Mouse (Mus musculus): ENCODE measurements around the gene Pla2g12b. TPM values are rescaled to one million over a fixed set of nuclear protein-coding genes. Genes with fewer than 3 reads are reported as not detected.
"Not testable (repeated sequence)": the region's sequence is repeated elsewhere in the genome, so short reads cannot be mapped to it uniquely, and the experiment has no call there.

Gene Pla2g12b
- total and polyA plus RNA-seq, 3 experiments, result not detected

DNA sequence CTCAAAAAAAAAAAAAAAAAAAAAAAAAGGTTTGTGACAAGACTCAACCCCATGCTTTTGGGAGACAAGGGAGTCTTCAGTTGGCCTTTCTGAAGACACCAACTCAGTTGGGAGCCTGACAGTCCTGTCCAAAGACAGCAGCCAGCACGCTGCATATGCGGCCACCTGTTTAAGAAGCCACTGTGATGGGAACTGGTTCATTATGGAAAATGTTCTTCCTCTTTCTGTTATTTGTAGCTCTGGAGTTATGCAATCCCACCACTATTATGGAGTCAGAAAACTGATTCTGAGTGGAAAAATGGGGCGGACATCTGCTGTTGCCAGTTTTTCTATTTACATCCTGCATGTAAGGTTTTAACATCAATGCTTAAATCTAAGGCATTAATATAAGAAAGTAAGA, 13.8 kb upstream of the Pla2g12b start:
- peaks cover 0 to 14% of the 10 kb centered on the region in 2 experiments; a peak in 3 of 4 replicates for H3K36me3 ChIP-seq (ENCODE audit: control insufficient read depth in 1 of 2, insufficient read depth in 2 of 2, low read length in 2 of 2)

DNA sequence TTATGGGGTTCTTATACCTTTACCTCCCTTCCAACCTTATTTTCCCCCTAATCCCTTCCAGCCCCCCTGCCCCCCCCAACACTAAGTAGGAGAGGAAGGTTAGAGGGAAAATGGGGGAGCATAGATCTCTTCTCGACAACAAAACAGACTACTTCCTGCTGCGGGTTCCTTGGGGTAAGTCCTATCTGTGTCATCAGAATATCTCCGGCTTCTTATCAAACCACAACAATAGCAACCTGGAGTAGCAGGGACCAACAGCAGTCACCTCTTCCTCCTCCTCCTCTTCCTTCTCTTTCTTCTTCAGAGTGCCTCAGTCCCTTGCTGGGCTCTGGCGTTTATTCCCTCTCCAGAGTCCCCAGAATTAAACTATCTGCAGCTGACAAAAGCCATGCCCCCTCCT, 11.6 kb upstream of the Pla2g12b start:
- no peak overlapping the region for H3K9ac ChIP-seq (ENCODE audit: control insufficient read depth, low read depth, low read length, poor library complexity, severe bottlenecking)
- H3K4me1 ChIP-seq (ENCODE audit: control insufficient read depth in 1 of 2, insufficient read depth in 2 of 2, low read length in 2 of 2), result peaks cover 8 to 17% of the 10 kb centered on the region in 2 experiments
- H3K27ac ChIP-seq (ENCODE audit: control insufficient read depth, low read depth, low read length), result no peak overlapping the region
- TF ChIP-seq GATA1 (IDR thresholded peaks at IDR 0.05; ENCODE audit: low read depth, low read length) (peak; percentile 91), TBP (IDR thresholded peaks at IDR 0.05; ENCODE audit: low read depth, low read length) (no peak), GABPA (IDR thresholded peaks at IDR 0.05; ENCODE audit: low read depth, low read length) (no peak), ELF1 (IDR thresholded peaks at IDR 0.05; ENCODE audit: low read depth, low read length) (peak; percentile 35; the same call in 1 of the 2 replicates), MEF2A (IDR thresholded peaks at IDR 0.05; ENCODE audit: extremely low read depth, insufficient replicate concordance, low read depth, low read length, poor library complexity, severe bottlenecking) (no peak), JUND (IDR thresholded peaks at IDR 0.05; ENCODE audit: low read depth, low read length) (no peak), EP300 (IDR thresholded peaks at IDR 0.05; ENCODE audit: low read depth in 1 of 2, low read length in 2 of 2) (peak; percentile 77 to 80), ETS1 (IDR thresholded peaks at IDR 0.05; ENCODE audit: low read depth, low read length) (peak; percentile 71), TCF12 (IDR thresholded peaks at IDR 0.05; ENCODE audit: low read depth, low read length) (peak; percentile 63; the same call in 1 of the 2 replicates), RCOR1 (IDR thresholded peaks at IDR 0.05; ENCODE audit: low read depth, low read length) (peak; percentile 80)
- DNase-seq (ENCODE audit: low read depth, low spot score), result peak; percentile 56
- H3K4me3 ChIP-seq (ENCODE audit: control insufficient read depth in 1 of 2, insufficient read depth in 1 of 2, low read depth in 2 of 2, low read length in 2 of 2), result no peak overlapping the region
- no peaks in the 10 kb centered on the region for H3K27me3 ChIP-seq (ENCODE audit: control insufficient read depth in 1 of 2, insufficient read depth in 2 of 2, low read length in 2 of 2)
- peaks cover 0 to 14% of the 10 kb centered on the region in 2 experiments; a peak in 3 of 4 replicates for H3K36me3 ChIP-seq (ENCODE audit: control insufficient read depth in 1 of 2, insufficient read depth in 2 of 2, low read length in 2 of 2)
- H3K79me2 ChIP-seq (ENCODE audit: control insufficient read depth, insufficient read depth, low read length, poor library complexity), result no peaks in the 10 kb centered on the region
- no peaks in the 10 kb centered on the region for H3K9me3 ChIP-seq (replicated peaks; ENCODE audit: insufficient read depth, low read length)

More for the DNA sequence above, 13.8 kb upstream of the Pla2g12b start:
- Histone ChIP-seq H3K79me2 (ENCODE audit: control insufficient read depth, insufficient read depth, low read length, poor library complexity) (no peaks in the 10 kb centered on the region), H3K9ac (ENCODE audit: control insufficient read depth, low read depth, low read length, poor library complexity, severe bottlenecking) (no peak overlapping the region), H3K4me3 (ENCODE audit: control insufficient read depth in 1 of 2, insufficient read depth in 1 of 2, low read depth in 2 of 2, low read length in 2 of 2) (no peak overlapping the region), H3K27ac (ENCODE audit: control insufficient read depth, low read depth, low read length) (no peak overlapping the region), H3K4me1 (ENCODE audit: control insufficient read depth in 1 of 2, insufficient read depth in 2 of 2, low read length in 2 of 2) (peaks cover 8 to 17% of the 10 kb centered on the region in 2 experiments), H3K27me3 (ENCODE audit: control insufficient read depth in 1 of 2, insufficient read depth in 2 of 2, low read length in 2 of 2) (no peaks in the 10 kb centered on the region), H3K9me3 (replicated peaks; ENCODE audit: insufficient read depth, low read length) (no peaks in the 10 kb centered on the region)
- no peak for DNase-seq (ENCODE audit: low read depth, low spot score)
- no peak for TF ChIP-seq MAX (IDR thresholded peaks at IDR 0.05; ENCODE audit: low read length)
- TF ChIP-seq MYC (IDR thresholded peaks at IDR 0.05; ENCODE audit: low read depth, low read length), result no peak
- TF ChIP-seq TCF12 (IDR thresholded peaks at IDR 0.05; ENCODE audit: low read depth, low read length), result no peak
- no peak for TF ChIP-seq E2F4 (IDR thresholded peaks at IDR 0.05; ENCODE audit: borderline replicate concordance, low read depth, low read length)
- no peak for TF ChIP-seq RAD21 (IDR thresholded peaks at IDR 0.05; ENCODE audit: low read depth, low read length)
- TF ChIP-seq ELF1 (IDR thresholded peaks at IDR 0.05; ENCODE audit: low read depth, low read length), result no peak
- no peak for TF ChIP-seq BHLHE40 (IDR thresholded peaks at IDR 0.05; ENCODE audit: borderline replicate concordance, low read depth, low read length)
- TF ChIP-seq ETS1 (IDR thresholded peaks at IDR 0.05; ENCODE audit: low read depth, low read length), result no peak
- TF ChIP-seq CTCF (IDR thresholded peaks at IDR 0.05 in 2 of 3, conservative IDR thresholded peaks at IDR 0.05 in 1 of 3; ENCODE audit: control insufficient read depth in 1 of 3, insufficient read depth in 1 of 3, low read depth in 2 of 3, low read length in 3 of 3, poor library complexity in 1 of 3, severe bottlenecking in 1 of 3), result no peak
- TF ChIP-seq SIN3A (IDR thresholded peaks at IDR 0.05; ENCODE audit: low read length), result no peak
- TF ChIP-seq UBTF (IDR thresholded peaks at IDR 0.05; ENCODE audit: borderline replicate concordance, insufficient read depth, low read depth, low read length), result no peak
- TF ChIP-seq MXI1 (IDR thresholded peaks at IDR 0.05; ENCODE audit: low read depth, low read length), result no peak
- TF ChIP-seq GATA1 (IDR thresholded peaks at IDR 0.05; ENCODE audit: low read depth, low read length), result no peak

DNA sequence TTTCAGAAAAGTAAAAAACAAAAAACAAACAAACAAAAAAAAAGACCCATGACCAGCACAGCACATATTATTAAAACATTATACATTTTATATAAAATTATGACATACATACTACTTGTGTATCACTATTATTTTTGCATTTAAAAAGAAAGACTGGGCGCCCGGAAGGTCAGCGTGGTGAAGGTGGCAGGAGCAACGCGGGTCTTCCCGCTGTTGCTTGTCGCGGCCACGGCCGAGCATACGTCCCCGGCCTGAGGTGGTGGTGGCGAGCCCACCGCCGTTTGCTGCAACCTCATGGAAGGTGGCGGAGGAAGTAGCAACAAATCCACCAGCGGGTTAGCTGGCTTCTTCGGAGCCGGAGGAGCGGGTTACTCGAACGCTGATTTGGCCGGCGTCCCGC, 8.0 kb upstream of the Pla2g12b start, which contains the start of gene Gm10273:
Gene Gm10273 (plus strand): TSS at position 172 of the 400 bp plus-strand sequence.
- not testable (repeated sequence) for H3K9me3 ChIP-seq (replicated peaks; ENCODE audit: insufficient read depth, low read length); DNase-seq (ENCODE audit: low read depth, low spot score); H3K9ac ChIP-seq (ENCODE audit: control insufficient read depth, low read depth, low read length, poor library complexity, severe bottlenecking); H3K79me2 ChIP-seq (ENCODE audit: control insufficient read depth, insufficient read depth, low read length, poor library complexity); H3K27ac ChIP-seq (ENCODE audit: control insufficient read depth, low read depth, low read length); H3K4me3 ChIP-seq (ENCODE audit: control insufficient read depth in 1 of 2, insufficient read depth in 1 of 2, low read depth in 2 of 2, low read length in 2 of 2); H3K27me3 ChIP-seq (ENCODE audit: control insufficient read depth in 1 of 2, insufficient read depth in 2 of 2, low read length in 2 of 2)
- Histone ChIP-seq H3K4me1 (ENCODE audit: control insufficient read depth in 1 of 2, insufficient read depth in 2 of 2, low read length in 2 of 2) (peaks cover 8 to 17% of the 10 kb centered on the region in 2 experiments), H3K36me3 (ENCODE audit: control insufficient read depth in 1 of 2, insufficient read depth in 2 of 2, low read length in 2 of 2) (peaks cover 0 to 14% of the 10 kb centered on the region in 2 experiments; a peak in 2 of 4 replicates)
